Mouse (Mus musculus) neutrophil, adult 59 days (primary cell): ENCODE measurements around the gene Tmem239. TPM values are rescaled to one million over a fixed set of nuclear protein-coding genes. Genes with fewer than 3 reads are reported as not detected.

Experiments
- total RNA-seq, 2 experiments: library from RNA; stranded (reverse); gene quantifications; 1 replicate in 1 of 2; 2 replicates in 1 of 2; pipeline ENCODE4 v1.2.4; 2023

Tmem239 gene
- total RNA-seq = not detected

DNA sequence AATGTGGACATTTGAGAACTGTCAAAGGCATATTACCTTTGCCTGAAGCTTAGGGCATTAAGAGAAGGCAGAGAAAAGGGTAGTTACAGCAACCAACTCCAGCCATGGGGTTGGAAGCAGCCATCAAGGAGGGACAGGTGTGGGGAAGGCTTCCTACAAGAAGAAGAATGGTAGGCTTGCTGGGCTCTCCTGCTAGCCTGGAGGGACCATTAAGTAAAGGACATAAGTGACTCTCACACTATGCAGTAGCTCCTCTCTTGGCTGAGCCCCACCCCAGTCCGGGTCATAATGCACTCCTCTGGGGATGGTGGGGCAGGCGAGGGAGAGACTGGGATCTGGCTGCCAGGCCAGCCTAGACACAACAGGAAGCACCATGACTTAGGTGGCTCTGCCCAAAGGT lies at the start of gene Tmem239:
TSS of gene Tmem239 (plus strand) at position 301 of the 400 bp plus-strand sequence.

DNA sequence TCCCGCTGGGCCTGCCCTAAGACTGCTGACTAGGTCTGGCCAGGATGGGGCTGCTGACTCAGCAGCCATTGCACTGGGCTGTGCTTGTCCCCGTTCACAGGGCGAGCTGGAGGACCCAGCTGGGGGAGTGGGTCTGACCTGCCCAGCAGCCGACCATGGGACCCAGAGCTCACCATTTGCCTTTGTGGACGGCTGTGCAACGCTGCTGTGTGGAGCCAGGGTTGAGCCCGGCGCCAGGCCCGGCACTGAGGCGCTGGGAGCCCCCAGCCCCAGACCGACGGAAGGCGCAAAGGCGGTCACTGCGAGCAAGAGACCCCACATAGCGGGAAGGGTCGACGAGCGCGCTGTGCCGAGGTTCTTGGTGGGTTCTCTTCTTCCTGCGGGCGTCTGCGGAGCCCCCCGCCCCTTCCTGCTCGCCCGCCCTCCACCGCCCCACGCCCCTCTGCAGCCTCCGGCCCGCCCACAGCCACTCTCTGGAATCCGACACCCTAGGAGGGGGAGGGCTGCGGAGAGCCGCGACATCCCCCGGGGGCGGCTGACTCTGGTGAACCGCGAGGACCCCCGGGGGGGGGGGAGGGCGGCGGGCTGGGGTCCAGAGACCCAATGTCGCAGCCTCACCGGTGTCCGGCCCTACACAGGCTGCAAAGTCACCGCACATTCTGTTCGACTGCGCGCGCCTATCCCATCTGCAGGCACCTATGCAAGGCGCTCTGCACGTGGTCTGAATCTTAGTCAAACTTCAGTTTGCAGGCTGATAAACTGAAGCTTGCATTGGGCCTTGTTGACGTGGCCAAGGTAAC lies 8.9 kb upstream of the Tmem239 start, which contains the start of gene Cpxm1:
TSS of gene Cpxm1 (minus strand) at position 389 of the 800 bp plus-strand sequence.

GRCm38 (mm10) chr2:130404939-130405338 lies 1.3 kb upstream of the Tmem239 start, which contains the start of the genes Gm28372 and 1700020A23Rik:
TSS of gene Gm28372 (plus strand) at chr2:130405239.
TSS of gene 1700020A23Rik (plus strand) at chr2:130405259.

GRCm38 (mm10) chr2:130424126-130424853 lies 18.0 kb downstream of the Tmem239 start, which contains the start of the genes Vps16 and Pced1a:
TSS of gene Vps16 (plus strand) at chr2:130424339.
TSS of gene Pced1a (minus strand) at chr2:130424701.

DNA sequence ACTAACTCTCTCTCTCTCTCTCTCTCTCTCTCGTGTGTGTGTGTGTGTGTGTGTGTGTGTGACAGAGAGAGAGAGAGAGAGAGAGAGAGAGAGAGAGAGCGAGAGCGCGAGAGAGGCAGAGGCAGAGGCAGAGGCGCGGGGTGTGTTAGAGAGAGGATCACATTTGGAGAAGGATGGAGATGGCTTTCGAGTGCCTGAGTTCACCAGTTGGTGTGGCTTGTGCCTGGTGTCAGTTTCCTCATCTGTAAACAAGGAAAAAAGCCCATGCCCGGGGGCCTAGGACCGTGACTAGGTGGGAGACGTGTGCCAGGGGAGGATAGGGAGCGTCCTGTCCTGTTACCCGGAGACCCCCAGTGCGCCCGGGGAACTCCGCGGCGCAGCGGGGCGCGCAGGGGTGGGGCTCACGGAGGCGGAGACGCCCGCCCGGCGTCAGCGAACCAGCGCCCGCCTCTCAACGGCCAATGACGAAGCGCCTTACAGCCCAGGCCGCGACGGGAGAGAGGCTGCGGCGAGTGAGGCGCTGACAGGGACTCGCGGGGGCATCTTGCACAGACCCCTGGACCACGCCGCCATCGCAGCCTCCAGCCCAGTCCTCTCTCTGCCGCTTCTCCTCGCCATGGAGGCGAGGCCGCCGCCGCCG lies 43.6 kb downstream of the Tmem239 start, which contains the start of gene Ptpra:
TSS of gene Ptpra (plus strand) at position 485 of the 640 bp plus-strand sequence.

Other genes starting within 250 kb of the Tmem239 start
- gene Snrpb, start 227.1 kb upstream of the Tmem239 start, total RNA-seq = 100 to 1,000 TPM; 133 to 151 TPM
- not detected for gene Tmc2, start 211.3 kb upstream of the Tmem239 start, total RNA-seq
- 10 to 100 TPM; 91.5 to 93.1 TPM for gene Nop56, start 132.0 kb upstream of the Tmem239 start, total RNA-seq
- gene Idh3b, start 121.9 kb upstream of the Tmem239 start, total RNA-seq = 10 to 100 TPM; 55.4 to 66.4 TPM
- not detected for gene Ebf4, start 111.3 kb upstream of the Tmem239 start, total RNA-seq
- under 1 TPM in 1 of 2 experiments, not detected in 1; 0.98 TPM for gene Cpxm1, start 8.9 kb upstream of the Tmem239 start, total RNA-seq
- not detected for gene Gm28372, start 1.2 kb upstream of the Tmem239 start, total RNA-seq
- not detected for gene 1700020A23Rik, start 1.2 kb upstream of the Tmem239 start, total RNA-seq
- 10 to 100 TPM; 61.4 to 71.7 TPM for gene Vps16, start 17.9 kb downstream of the Tmem239 start, total RNA-seq
- 10 to 100 TPM; 13.5 to 16.4 TPM for gene Pced1a, start 18.2 kb downstream of the Tmem239 start, total RNA-seq
- gene Ptpra, start 43.8 kb downstream of the Tmem239 start, total RNA-seq = 10 to 100 TPM; 80.7 to 83.5 TPM
- 10 to 100 TPM; 28.4 to 29.3 TPM for gene Mrps26, start 157.3 kb downstream of the Tmem239 start, total RNA-seq
- gene Oxt, start 169.7 kb downstream of the Tmem239 start, total RNA-seq = not detected
- gene Avp, start 176.1 kb downstream of the Tmem239 start, total RNA-seq = not detected
- gene Fastkd5, start 223.5 kb downstream of the Tmem239 start, total RNA-seq = 1 to 10 TPM; 3.8 to 4.4 TPM
- gene Ubox5, start 223.6 kb downstream of the Tmem239 start, total RNA-seq = 1 to 10 TPM; 2.8 to 3.2 TPM
- under 1 TPM; 0.73 to 0.78 TPM for gene Lzts3, start 236.3 kb downstream of the Tmem239 start, total RNA-seq